Mouse (Mus musculus): Measurements from ENCODE around the gene 1700025C18Rik.

- TF ChIP-seq POLR2A (IDR thresholded peaks at IDR 0.05; ENCODE audit: low read depth, low read length) (no peak), CTCF (conservative IDR thresholded peaks at IDR 0.05; ENCODE audit: insufficient read depth, insufficient read length, low read depth, low read length) (no peak)
Observed at GRCm38 (mm10) chr2:165102920-165103319, 12.4 kb upstream of the 1700025C18Rik start.

Data from kidney, adult 2 months (tissue).